In the genomic region with DNA sequence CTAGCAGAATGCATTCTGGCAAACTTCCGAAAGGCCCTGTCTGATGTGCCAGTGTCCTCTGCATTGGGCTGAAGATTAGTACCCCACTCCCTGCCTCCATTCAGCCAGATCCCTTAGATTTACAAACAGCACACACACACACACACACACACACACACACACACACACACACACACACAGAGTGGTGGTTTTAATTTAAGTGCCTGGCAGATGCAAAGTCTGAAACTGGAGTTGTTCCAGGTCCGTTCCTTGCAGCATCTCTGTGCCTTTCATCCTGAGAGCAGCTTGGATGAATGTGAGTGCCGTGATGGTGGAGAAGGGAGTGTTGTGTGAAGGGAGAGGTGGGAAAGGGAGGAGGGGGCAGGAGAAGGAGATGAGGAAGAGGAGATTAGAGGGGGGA, we compare ENCODE assay signal across 10 mouse cellular contexts. TPM values are rescaled to one million over a fixed set of nuclear protein-coding genes. Genes with fewer than 3 reads are reported as not detected.
DNase-seq lines count a peak whose midpoint lies in the region; ATAC-seq and TF ChIP-seq lines count a peak whose summit lies in the region.
"Had no signal": no experiment of that assay in that cellular context is flagged by ENCODE, and none has a peak within 500 bp of the region (broad histone marks: within the 10 kb centered on the region; RNA-seq: fewer than 3 reads in every experiment).

No protein-coding gene starts in this region.

- no peaks in the 10 kb centered on the region for H3K9me3 ChIP-seq in lung, embryonic 14.5 days (ENCODE audit: low read depth, low read length)
- no peaks in the 10 kb centered on the region; the same call in 1 of the 2 replicates for H3K9me3 ChIP-seq in forebrain, embryonic 14.5 days (replicated peaks; ENCODE audit: control insufficient read depth, low read length)
- no peaks in the 10 kb centered on the region for H3K9me3 ChIP-seq in limb, embryonic 10.5 days (replicated peaks)
- no peaks in the 10 kb centered on the region for H3K9me3 ChIP-seq in liver, embryonic 12.5 days (replicated peaks)

- H3K9ac ChIP-seq in lung, embryonic 14.5 days = no peak overlapping the region
- H3K9ac ChIP-seq in forebrain, embryonic 14.5 days (ENCODE audit: low read length) = peak overlapping the region; percentile 49; the same call in 1 of the 2 replicates
- H3K9ac ChIP-seq in liver, embryonic 12.5 days = no peak overlapping the region

- WGBS in lung, embryonic 14.5 days = 15% methylated on average over 3 of the region's 3 CpGs
- WGBS in lung, adult 2 months = 35% methylated on average over 3 of the region's 3 CpGs
- 9% methylated on average over 3 of the region's 3 CpGs for WGBS in forebrain, embryonic 14.5 days
- 25% methylated on average over 3 of the region's 3 CpGs for WGBS in limb, embryonic 10.5 days
- 49% methylated on average over 3 of the region's 3 CpGs for WGBS in liver, embryonic 12.5 days (ENCODE audit: insufficient replicate concordance)

- H3K27me3 ChIP-seq in lung, embryonic 14.5 days (ENCODE audit: insufficient read depth, low read length) = peaks cover 17% of the 10 kb centered on the region; the same call in 1 of the 2 replicates
- H3K27me3 ChIP-seq in forebrain, embryonic 14.5 days (replicated peaks; ENCODE audit: control insufficient read depth, insufficient read depth, low read length) = no peaks in the 10 kb centered on the region
- peaks cover 28% of the 10 kb centered on the region; the same call in 1 of the 2 replicates for H3K27me3 ChIP-seq in limb, embryonic 10.5 days (ENCODE audit: low read depth, poor library complexity, severe bottlenecking)
- peaks cover 46% of the 10 kb centered on the region for H3K27me3 ChIP-seq in liver, embryonic 12.5 days (replicated peaks)

- DNase-seq in lung, embryonic 14.5 days = peak; percentile 65
- no peak for DNase-seq in lung, adult 2 months
- peak; percentile 93 for DNase-seq in forebrain, embryonic 14.5 days (ENCODE audit: low spot score)
- peak; percentile 36 for DNase-seq in limb, embryonic 10.5 days (ENCODE audit: low spot score)
- peak; percentile 40 for DNase-seq in right cerebral cortex, postnatal 4 days
- no peak for DNase-seq in kidney, postnatal 36 days
- DNase-seq: kidney, adult 8-10 months had no signal

- no peak for TF ChIP-seq POLR2A in lung, adult 2 months (IDR thresholded peaks at IDR 0.05; ENCODE audit: borderline replicate concordance, extremely low read depth, low read depth, low read length)

- H3K4me2 ChIP-seq in lung, embryonic 14.5 days = no peak overlapping the region
- H3K4me2 ChIP-seq in forebrain, embryonic 14.5 days (ENCODE audit: low read length) = peak overlapping the region; percentile 85
- no peak overlapping the region for H3K4me2 ChIP-seq in liver, embryonic 12.5 days

- 0 out of 2 replicates have a peak, but pooled peaks have one; percentile 31 for ATAC-seq in lung, embryonic 14.5 days (ENCODE audit: insufficient read depth)
- ATAC-seq in forebrain, embryonic 14.5 days = peak; percentile 65
- no peak for ATAC-seq in liver, embryonic 12.5 days

- no peaks in the 10 kb centered on the region for H3K4me1 ChIP-seq in lung, embryonic 14.5 days (ENCODE audit: insufficient read depth)
- H3K4me1 ChIP-seq in lung, adult 2 months (ENCODE audit: control insufficient read depth, insufficient read depth, low read length) = 0 out of 2 replicates have a peak, but pooled peaks cover 2% of the 10 kb centered on the region
- peaks cover 22% of the 10 kb centered on the region for H3K4me1 ChIP-seq in forebrain, embryonic 14.5 days (ENCODE audit: control insufficient read depth, insufficient read depth, low read length)
- H3K4me1 ChIP-seq in limb, embryonic 10.5 days = peaks cover 39% of the 10 kb centered on the region
- H3K4me1 ChIP-seq in liver, embryonic 12.5 days = peaks cover 6% of the 10 kb centered on the region

- H3K4me3 ChIP-seq in lung, embryonic 14.5 days (ENCODE audit: low read depth, low read length) = no peak overlapping the region
- H3K4me3 ChIP-seq in lung, adult 2 months (replicated peaks; ENCODE audit: extremely low read depth, low read depth, low read length) = no peak overlapping the region
- H3K4me3 ChIP-seq in forebrain, embryonic 14.5 days (ENCODE audit: low read depth, low read length) = no peak overlapping the region; the same call in 1 of the 2 replicates
- H3K4me3 ChIP-seq in limb, embryonic 10.5 days = no peak overlapping the region
- H3K4me3 ChIP-seq in liver, embryonic 12.5 days = no peak overlapping the region

- no peak overlapping the region for H3K27ac ChIP-seq in lung, embryonic 14.5 days (ENCODE audit: low read depth)
- H3K27ac ChIP-seq in forebrain, embryonic 14.5 days (ENCODE audit: low read depth, low read length) = peak overlapping the region; percentile 81
- no peak overlapping the region for H3K27ac ChIP-seq in limb, embryonic 10.5 days
- no peak overlapping the region for H3K27ac ChIP-seq in liver, embryonic 12.5 days

- no peaks in the 10 kb centered on the region for H3K36me3 ChIP-seq in lung, embryonic 14.5 days (ENCODE audit: insufficient read depth)
- no peaks in the 10 kb centered on the region for H3K36me3 ChIP-seq in forebrain, embryonic 14.5 days (ENCODE audit: control insufficient read depth, insufficient read depth, low read length)
- H3K36me3 ChIP-seq in limb, embryonic 10.5 days = no peaks in the 10 kb centered on the region
- no peaks in the 10 kb centered on the region for H3K36me3 ChIP-seq in liver, embryonic 12.5 days

- no peak for TF ChIP-seq CTCF in lung, embryonic 14.5 days (IDR thresholded peaks at IDR 0.05; ENCODE audit: low read depth)
- TF ChIP-seq CTCF in lung, adult 2 months (IDR thresholded peaks at IDR 0.05; ENCODE audit: insufficient read depth, low read length) = no peak

RNA-seq across cellular contexts. Expression of a gene that starts 4.2 kb away (rescaled TPM):
- polyA plus RNA-seq in lung, embryonic 14.5 days (2014; fragmentation: Nextera tagmentation; extraction: Ambion mirVana) = 0.07 TPM in 1 of 2 replicates, not detected in the other
- polyA plus RNA-seq in lung, adult 2 months (2012; rRNA removed) = 0.04 TPM in 1 of 2 replicates, not detected in the other
- 5.4 and 7.0 TPM in 2 replicates for polyA plus RNA-seq in forebrain, embryonic 14.5 days (2014; fragmentation: Nextera tagmentation; extraction: Ambion mirVana)
- polyA plus RNA-seq in limb, embryonic 10.5 days (2016; fragmentation: Nextera tagmentation; extraction: Ambion mirVana) = not detected in 2 replicates
- 0.11 and 0.17 TPM in 2 replicates for polyA plus RNA-seq in liver, embryonic 12.5 days (2016; fragmentation: Nextera tagmentation; extraction: Ambion mirVana)
- polyA plus RNA-seq: heart, postnatal 0 days; lung, embryonic 16.5 days had no signal

Comparison
In these comparisons a context has a peak if more than half of its experiments do, and no peak if none do; other contexts are left out.
1. DNase-seq: peak in lung, embryonic 14.5 days (single experiment), forebrain, embryonic 14.5 days (single experiment), limb, embryonic 10.5 days (single experiment) and right cerebral cortex, postnatal 4 days (single experiment); none in lung, adult 2 months (single experiment) and kidney, postnatal 36 days (0 of 2).